Mouse (Mus musculus) pancreas, adult 10 weeks (tissue): ENCODE results near the gene Npsr1. TPM values are rescaled to one million over a fixed set of nuclear protein-coding genes. Genes with fewer than 3 reads are reported as not detected.

Source experiments
- polyA plus RNA-seq: library from polyadenylated mRNA; stranded (reverse); fragments of 350-450 nt; fragmentation: Illumina TruSeq; extraction: RNeasy Lipid Tissue Mini Kit (QIAGEN cat#74804); gene quantifications from one replicate; pipeline ENCODE4 v1.2.3, GENCODE M21; 2015; ENCODE audit warnings: low read depth, low replicate concordance; ENCODE audit not compliant: insufficient read depth

Npsr1 gene
- polyA plus RNA-seq, result not detected

GRCm38 (mm10) chr9:24097696-24098095, at the start of gene Npsr1:
TSS of gene Npsr1 (plus strand) at chr9:24097996.

